17 mouse cellular contexts compared by ENCODE assay signal in the genomic region with DNA sequence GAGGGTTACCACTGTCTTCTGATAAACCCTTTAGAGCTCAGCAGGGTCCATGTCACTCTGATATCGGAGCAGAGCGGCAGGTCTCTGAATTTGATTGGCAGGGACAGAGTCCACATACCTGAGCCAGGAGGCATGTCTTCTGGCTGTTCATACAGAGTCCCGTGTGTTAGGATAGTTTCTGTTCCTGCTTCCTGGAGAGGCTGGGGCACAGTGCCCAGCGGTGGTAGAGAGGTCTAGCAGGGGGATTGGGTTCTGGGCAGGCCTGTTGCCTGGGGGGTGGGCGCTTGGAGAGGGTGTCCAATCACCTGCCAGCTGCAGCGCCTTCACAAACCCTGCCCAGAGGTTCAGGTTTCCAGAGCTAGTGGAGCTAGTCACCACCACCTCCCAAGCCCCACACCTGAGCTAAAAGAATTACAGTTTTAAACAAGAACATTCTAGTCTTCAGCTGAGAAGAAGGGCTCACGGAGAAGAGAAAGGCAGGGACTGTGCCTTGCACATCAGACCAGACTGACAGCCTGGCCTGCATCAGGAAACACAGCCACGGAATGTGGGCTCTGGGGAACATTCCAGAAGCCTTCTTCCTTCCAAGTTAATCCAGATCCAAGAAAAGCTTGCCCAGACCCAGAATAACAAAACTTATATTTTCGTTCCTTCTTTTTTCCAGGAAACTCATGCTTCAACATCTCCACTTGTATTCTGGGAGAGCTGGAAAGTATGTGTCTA. TPM values are rescaled to one million over a fixed set of nuclear protein-coding genes. Genes with fewer than 3 reads are reported as not detected.
DNase-seq lines count a peak whose midpoint lies in the region; ATAC-seq and TF ChIP-seq lines count a peak whose summit lies in the region.
"Had no signal": no experiment of that assay in that cellular context is flagged by ENCODE, and none has a peak within 500 bp of the region (broad histone marks: within the 10 kb centered on the region; RNA-seq: fewer than 3 reads in every experiment).

No protein-coding gene starts in this region.

- TF ChIP-seq CTCF in kidney, postnatal 0 days (IDR thresholded peaks at IDR 0.05; ENCODE audit: low read depth), result no peak
- TF ChIP-seq CTCF in small intestine, adult 2 months (IDR thresholded peaks at IDR 0.05; ENCODE audit: extremely low read depth, insufficient read length, insufficient replicate concordance, low read depth, low read length), result no peak

- no peak for TF ChIP-seq POLR2A in small intestine, adult 2 months (IDR thresholded peaks at IDR 0.05; ENCODE audit: low read depth, low read length)

- H3K27me3 ChIP-seq in kidney, postnatal 0 days (ENCODE audit: insufficient read depth, low read length), result no peaks in the 10 kb centered on the region
- H3K27me3 ChIP-seq in limb, embryonic 15.5 days, result no peaks in the 10 kb centered on the region
- H3K27me3 ChIP-seq in small intestine, adult 2 months (ENCODE audit: control insufficient read depth, insufficient read depth, low read length), result no peaks in the 10 kb centered on the region
- H3K27me3 ChIP-seq: CH12.LX; liver, embryonic 15.5 days; midbrain, embryonic 12.5 days had no signal

- H3K27ac ChIP-seq in kidney, postnatal 0 days, result no peak overlapping the region
- peak overlapping the region; percentile 57 for H3K27ac ChIP-seq in limb, embryonic 15.5 days
- peak overlapping the region; percentile 86 for H3K27ac ChIP-seq in small intestine, adult 2 months (ENCODE audit: insufficient read depth, low read depth, low read length)
- H3K27ac ChIP-seq: hindbrain, postnatal 0 days; liver, embryonic 15.5 days; midbrain, embryonic 12.5 days had no signal

- peak; percentile 35 to 48 for DNase-seq in cerebellum, postnatal 10 days
- DNase-seq in kidney, postnatal 0 days (ENCODE audit: low spot score), result peak; percentile 17
- DNase-seq in kidney, adult 8-10 months, result no peak
- no peak for DNase-seq in spleen, adult 12 weeks (ENCODE audit: low spot score)
- no peak for DNase-seq in urinary bladder, postnatal 10 days (ENCODE audit: low spot score)
- DNase-seq: cerebellum, adult 18-20 months; embryo, embryonic 11 days; right cerebral cortex, postnatal 14 days; thymus, postnatal 4 days had no signal

- H3K9ac ChIP-seq in kidney, postnatal 0 days (ENCODE audit: low read depth, low read length), result no peak overlapping the region
- no peak overlapping the region for H3K9ac ChIP-seq in limb, embryonic 15.5 days
- H3K9ac ChIP-seq: liver, embryonic 15.5 days; midbrain, embryonic 12.5 days had no signal

- H3K4me1 ChIP-seq in kidney, postnatal 0 days (replicated peaks; ENCODE audit: insufficient read depth, low read length), result no peaks in the 10 kb centered on the region
- peaks cover 14% of the 10 kb centered on the region for H3K4me1 ChIP-seq in limb, embryonic 15.5 days
- peaks cover 5% of the 10 kb centered on the region; the same call in 1 of the 2 replicates for H3K4me1 ChIP-seq in small intestine, adult 2 months (ENCODE audit: control insufficient read depth, insufficient read depth, insufficient read length, low read length)
- H3K4me1 ChIP-seq: liver, embryonic 15.5 days; midbrain, embryonic 12.5 days had no signal

- no peaks in the 10 kb centered on the region for H3K9me3 ChIP-seq in kidney, postnatal 0 days (replicated peaks; ENCODE audit: low read length)
- no peaks in the 10 kb centered on the region for H3K9me3 ChIP-seq in limb, embryonic 15.5 days
- H3K9me3 ChIP-seq: liver, embryonic 15.5 days; midbrain, embryonic 12.5 days had no signal

- 48% methylated on average over 9 of the region's 9 CpGs for WGBS in kidney, postnatal 0 days
- WGBS in limb, embryonic 15.5 days, result 35% methylated on average over 9 of the region's 9 CpGs
- WGBS in small intestine, adult 2 months, result 21% methylated on average over 9 of the region's 9 CpGs

- H3K4me2 ChIP-seq in kidney, postnatal 0 days (ENCODE audit: low read length), result 0 out of 2 replicates have a peak overlapping the region, but pooled peaks have one; percentile 13
- H3K4me2 ChIP-seq in limb, embryonic 15.5 days, result 0 out of 2 replicates have a peak overlapping the region, but pooled peaks have one; percentile 8
- H3K4me2 ChIP-seq: liver, embryonic 15.5 days; midbrain, embryonic 12.5 days had no signal

- no peaks in the 10 kb centered on the region for H3K36me3 ChIP-seq in kidney, postnatal 0 days (ENCODE audit: insufficient read depth, low read length)
- no peaks in the 10 kb centered on the region for H3K36me3 ChIP-seq in limb, embryonic 15.5 days
- H3K36me3 ChIP-seq in small intestine, adult 2 months (ENCODE audit: control insufficient read depth, insufficient read depth, low read length), result peaks cover 42% of the 10 kb centered on the region
- H3K36me3 ChIP-seq: liver, embryonic 15.5 days; midbrain, embryonic 12.5 days had no signal

- no peak for ATAC-seq in cerebellum, adult (ENCODE audit: insufficient number of reproducible peaks, low FRiP score, low TSS enrichment)
- ATAC-seq in kidney, postnatal 0 days (replicated peaks; ENCODE audit: low FRiP score, low read depth), result peak; percentile 63; the same call in 1 of the 2 replicates
- peak; percentile 42; the same call in 1 of the 2 replicates for ATAC-seq in limb, embryonic 15.5 days (ENCODE audit: insufficient number of reproducible peaks, low FRiP score, low TSS enrichment, low read depth)

- H3K4me3 ChIP-seq in kidney, postnatal 0 days (replicated peaks; ENCODE audit: low read depth, low read length), result no peak overlapping the region; the same call in 1 of the 2 replicates
- 0 out of 2 replicates have a peak overlapping the region, but pooled peaks have one; percentile 3 for H3K4me3 ChIP-seq in limb, embryonic 15.5 days
- peak overlapping the region; percentile 59 for H3K4me3 ChIP-seq in small intestine, adult 2 months (ENCODE audit: low read depth, low read length)
- H3K4me3 ChIP-seq: liver, embryonic 15.5 days; midbrain, embryonic 12.5 days; myocyte had no signal

RNA-seq across cellular contexts. Expression of a gene that starts 3.9 kb away (rescaled TPM):
- 0.25 and 0.28 TPM in 2 replicates for polyA plus RNA-seq in kidney, postnatal 0 days (2015; fragmentation: Nextera tagmentation; extraction: Ambion mirVana)
- polyA plus RNA-seq in limb, embryonic 15.5 days (2015; fragmentation: Nextera tagmentation; extraction: Ambion mirVana), result 0.09 and 0.14 TPM in 2 replicates
- 12.4 and 30.1 TPM in 2 replicates for polyA plus RNA-seq in small intestine, adult 2 months (2012; rRNA removed)
- polyA plus RNA-seq: hindbrain, postnatal 0 days; liver, embryonic 15.5 days; midbrain, embryonic 12.5 days; myocyte had no signal

Comparison
In these comparisons a context has a peak if more than half of its experiments do, and no peak if none do; other contexts are left out.
1. DNase-seq: peak in cerebellum, postnatal 10 days (2 of 2) and kidney, postnatal 0 days (single experiment); none in kidney, adult 8-10 months (0 of 2), spleen, adult 12 weeks (single experiment) and urinary bladder, postnatal 10 days (single experiment).
2. RNA of a gene that starts 3.9 kb away (polyA plus RNA-seq): 12.4 to 30.1 TPM in small intestine, adult 2 months; 0.25 to 0.28 TPM in kidney, postnatal 0 days and 0.09 to 0.14 TPM in limb, embryonic 15.5 days; every median in the first group is over 10 times any median in the second.